Mouse (Mus musculus): Measurements from ENCODE around the gene Tardbp.

GRCm38 (mm10) chr4:148603376-148604139 lies 23.3 kb downstream of the Tardbp start:
- TF ChIP-seq CTCF (IDR thresholded peaks at IDR 0.05) (no peak), EP300 (IDR thresholded peaks at IDR 0.05) (no peak)
